Mouse (Mus musculus) layer of hippocampus, adult 11-12 months (tissue): ENCODE measurements at regions not wholly inside any gene's neighbourhood (a gene's known extent, or its start where the extent isn't known, plus 50 kb on each side); places are given as distances from the start of the nearest gene placed in this dataset.

Source experiments
- DNase-seq: peaks from one replicate; pipeline ENCODE4 v3.0.0; 2022; ENCODE audit warnings: low spot score

GRCm38 (mm10) chr12:105898580-105899293 lies 111.3 kb upstream of the Vrk1 start:
- no peak for DNase-seq

GRCm38 (mm10) chr12:105899294-105899909 lies 110.6 kb upstream of the Vrk1 start:
- no peak for DNase-seq

- DNase-seq, result no peak
These were observed 109.5 kb upstream of the Vrk1 start for GRCm38 (mm10) chr12:105900479-105900878.

GRCm38 (mm10) chr12:105903072-105903471 lies 107.0 kb upstream of the Vrk1 start:
- no peak for DNase-seq

GRCm38 (mm10) chr12:105906584-105906983 lies 103.4 kb upstream of the Vrk1 start:
- DNase-seq, result no peak

- DNase-seq, result no peak
These were observed 102.0 kb upstream of the Vrk1 start for GRCm38 (mm10) chr12:105907851-105908620.

- DNase-seq, result no peak
These were observed 98.5 kb upstream of the Vrk1 start for GRCm38 (mm10) chr12:105911556-105911955.

- peak; percentile 25 for DNase-seq
These were observed 92.6 kb upstream of the Vrk1 start for GRCm38 (mm10) chr12:105917388-105917963.

GRCm38 (mm10) chr12:105918775-105919174 lies 91.3 kb upstream of the Vrk1 start:
- DNase-seq, result no peak

GRCm38 (mm10) chr12:105927210-105927609 lies 82.8 kb upstream of the Vrk1 start:
- DNase-seq, result no peak

GRCm38 (mm10) chr12:105929456-105929921 lies 80.5 kb upstream of the Vrk1 start:
- DNase-seq, result no peak

- peak; percentile 55 for DNase-seq
These were observed 74.6 kb upstream of the Vrk1 start for GRCm38 (mm10) chr12:105935441-105935880.

GRCm38 (mm10) chr12:105936812-105937530 lies 73.1 kb upstream of the Vrk1 start:
- peak; percentile 67 for DNase-seq

- DNase-seq, result no peak
These were observed 67.6 kb upstream of the Vrk1 start for GRCm38 (mm10) chr12:105942136-105943076.

- no peak for DNase-seq
These were observed 67.0 kb upstream of the Vrk1 start for GRCm38 (mm10) chr12:105943077-105943433.

- DNase-seq, result no peak
These were observed 62.7 kb upstream of the Vrk1 start for GRCm38 (mm10) chr12:105947332-105947731.

- no peak for DNase-seq
These were observed 61.7 kb upstream of the Vrk1 start for GRCm38 (mm10) chr12:105948322-105948721.

GRCm38 (mm10) chr12:105955764-105956290 lies 54.2 kb upstream of the Vrk1 start:
- peak; percentile 31 for DNase-seq

- DNase-seq, result no peak
These were observed 50.3 kb upstream of the Vrk1 start for GRCm38 (mm10) chr12:105959756-105960155.
